Mouse (Mus musculus) MEL (cell line): Measurements from ENCODE around the gene Ppp6r3. TPM values are rescaled to one million over a fixed set of nuclear protein-coding genes. Genes with fewer than 3 reads are reported as not detected.

Experiments used
- DNase-seq: peaks from one replicate; pipeline ENCODE4 v3.0.0; 2011; ENCODE audit warnings: low read depth, low spot score
- H3K27ac ChIP-seq: 2 replicates; pipeline ENCODE4 v1.5.1; 2012; ENCODE audit warnings: low read depth, mild to moderate bottlenecking, control low read depth, low read length, moderate library complexity; ENCODE audit not compliant: control insufficient read depth
- H3K27me3 ChIP-seq, 2 experiments: fragments of 150-350 bp in 1 of 2; sonication (generic) in 1 of 2; 2 replicates each; pipeline ENCODE4 v1.6.1; 2012; ENCODE audit warnings: low read length in 2 of 2, mild to moderate bottlenecking in 2 of 2, improper control_type of control experiment in 1 of 2, moderate library complexity in 1 of 2; ENCODE audit not compliant: insufficient read depth in 2 of 2, control insufficient read depth in 1 of 2
- H3K36me3 ChIP-seq, 2 experiments: 2 replicates each; pipeline ENCODE4 v1.6.1; 2012 to 2014; ENCODE audit warnings: low read length in 2 of 2, improper control_type of control experiment in 1 of 2, inconsistent platforms in 1 of 2, mild to moderate bottlenecking in 1 of 2; ENCODE audit not compliant: insufficient read depth in 2 of 2, control insufficient read depth in 1 of 2
- H3K4me1 ChIP-seq, 2 experiments: fragments of 150-350 bp in 1 of 2; sonication (generic) in 1 of 2; 2 replicates each; pipeline ENCODE4 v1.6.1; 2012; ENCODE audit warnings: low read length in 2 of 2, improper control_type of control experiment in 1 of 2, mild to moderate bottlenecking in 1 of 2; ENCODE audit not compliant: insufficient read depth in 2 of 2, control insufficient read depth in 1 of 2
- H3K4me3 ChIP-seq, 2 experiments: fragments of 150-350 bp in 1 of 2; sonication (generic) in 1 of 2; 2 replicates each; pipeline ENCODE4 v1.5.1; 2012; ENCODE audit warnings: low read depth in 2 of 2, low read length in 2 of 2, mild to moderate bottlenecking in 2 of 2, moderate library complexity in 2 of 2, control low read depth in 1 of 2, improper control_type of control experiment in 1 of 2; ENCODE audit not compliant: control insufficient read depth in 1 of 2, insufficient read depth in 1 of 2
- H3K79me2 ChIP-seq: 2 replicates; pipeline ENCODE4 v1.6.1; 2012; ENCODE audit warnings: mild to moderate bottlenecking, low read length, moderate library complexity; ENCODE audit not compliant: control insufficient read depth, poor library complexity, insufficient read depth
- H3K9ac ChIP-seq: 2 replicates; pipeline ENCODE4 v1.6.1; 2012; ENCODE audit warnings: low read depth, mild to moderate bottlenecking, control low read depth, low read length, moderate library complexity; ENCODE audit not compliant: control insufficient read depth, poor library complexity, severe bottlenecking
- H3K9me3 ChIP-seq: fragments of 150-350 bp; sonication (generic); replicated peaks from 2 replicates; pipeline ENCODE4 v1.6.1; 2012; ENCODE audit warnings: mild to moderate bottlenecking, low read length, improper control_type of control experiment, moderate library complexity; ENCODE audit not compliant: insufficient read depth
- BHLHE40 ChIP-seq: IDR thresholded peaks from 2 replicates; pipeline ENCODE4 v1.6.1; 2012; ENCODE audit warnings: low read depth, mild to moderate bottlenecking, inconsistent platforms, low read length, improper control_type of control experiment, borderline replicate concordance
- CHD1 ChIP-seq: IDR thresholded peaks from 2 replicates; pipeline ENCODE4 v1.6.1; 2012; ENCODE audit warnings: low read depth, mild to moderate bottlenecking, inconsistent platforms, low read length, improper control_type of control experiment
- CTCF ChIP-seq, 3 experiments: IDR thresholded peaks in 2 of 3; conservative IDR thresholded peaks in 1 of 3; 2 replicates each; pipeline ENCODE4 v1.5.1; 2011 to 2012; ENCODE audit warnings: low read length in 3 of 3, low read depth in 2 of 3, mild to moderate bottlenecking in 2 of 3, improper control_type of control experiment in 1 of 3, inconsistent platforms in 1 of 3, mixed read lengths in 1 of 3, moderate library complexity in 1 of 3; ENCODE audit not compliant: control insufficient read depth in 1 of 3, insufficient read depth in 1 of 3, poor library complexity in 1 of 3, severe bottlenecking in 1 of 3
- E2F4 ChIP-seq: IDR thresholded peaks from 2 replicates; pipeline ENCODE4 v1.6.1; 2011; ENCODE audit warnings: low read depth, low read length, improper control_type of control experiment, borderline replicate concordance
- ELF1 ChIP-seq: IDR thresholded peaks from 2 replicates; pipeline ENCODE4 v1.6.1; 2014; ENCODE audit warnings: low read depth, mild to moderate bottlenecking, inconsistent platforms, low read length, improper control_type of control experiment, moderate library complexity
- EP300 ChIP-seq, 2 experiments: IDR thresholded peaks; 2 replicates each; pipeline ENCODE4 v1.6.1; 2011; ENCODE audit warnings: improper control_type of control experiment in 2 of 2, low read length in 2 of 2, low read depth in 1 of 2, mild to moderate bottlenecking in 1 of 2
- GATA1 ChIP-seq: IDR thresholded peaks from 2 replicates; pipeline ENCODE4 v1.6.1; 2011; ENCODE audit warnings: low read depth, low read length, improper control_type of control experiment
- HCFC1 ChIP-seq: IDR thresholded peaks from 2 replicates; pipeline ENCODE4 v1.6.1; 2012; ENCODE audit warnings: low read depth, mild to moderate bottlenecking, inconsistent platforms, low read length, improper control_type of control experiment, moderate library complexity
- KAT2A ChIP-seq: conservative IDR thresholded peaks from 2 replicates; pipeline ENCODE4 v1.6.1; 2012; ENCODE audit warnings: low read depth, low read length, improper control_type of control experiment, inconsistent platforms
- MAX ChIP-seq: IDR thresholded peaks from 2 replicates; pipeline ENCODE4 v1.6.1; 2011; ENCODE audit warnings: low read length, improper control_type of control experiment
- MEF2A ChIP-seq: IDR thresholded peaks from 2 replicates; pipeline ENCODE4 v1.6.1; 2014; ENCODE audit warnings: low read depth, mild to moderate bottlenecking, inconsistent platforms, low read length, improper control_type of control experiment; ENCODE audit not compliant: poor library complexity, insufficient replicate concordance, severe bottlenecking; ENCODE audit errors: extremely low read depth
- MXI1 ChIP-seq: IDR thresholded peaks from 2 replicates; pipeline ENCODE4 v1.6.1; 2011; ENCODE audit warnings: mild to moderate bottlenecking, low read depth, low read length, improper control_type of control experiment
- MYB ChIP-seq: IDR thresholded peaks from 2 replicates; pipeline ENCODE4 v1.6.1; 2011; ENCODE audit warnings: mild to moderate bottlenecking, low read depth, low read length, improper control_type of control experiment
- MYC ChIP-seq: IDR thresholded peaks from 2 replicates; pipeline ENCODE4 v1.6.1; 2011; ENCODE audit warnings: low read depth, mild to moderate bottlenecking, low read length, improper control_type of control experiment, moderate library complexity
- NELFE ChIP-seq: IDR thresholded peaks from 2 replicates; pipeline ENCODE4 v1.6.1; 2011; ENCODE audit warnings: low read depth, low read length, improper control_type of control experiment
- NRF1 ChIP-seq: IDR thresholded peaks from 2 replicates; pipeline ENCODE4 v1.6.1; 2014; ENCODE audit warnings: low read depth, mild to moderate bottlenecking, inconsistent platforms, low read length, improper control_type of control experiment, moderate library complexity; ENCODE audit not compliant: poor library complexity, insufficient read depth, severe bottlenecking
- POLR2A ChIP-seq, 2 experiments: IDR thresholded peaks; 2 replicates each; pipeline ENCODE4 v1.6.1; 2011 to 2012; ENCODE audit warnings: low read length in 2 of 2, mild to moderate bottlenecking in 2 of 2, control low read depth in 1 of 2, improper control_type of control experiment in 1 of 2, low read depth in 1 of 2, moderate library complexity in 1 of 2; ENCODE audit not compliant: control insufficient read depth in 1 of 2, insufficient read depth in 1 of 2, poor library complexity in 1 of 2
- POLR2AphosphoS2 ChIP-seq: IDR thresholded peaks from 2 replicates; pipeline ENCODE4 v1.6.1; 2011; ENCODE audit warnings: low read length, improper control_type of control experiment
- POLR2AphosphoS5 ChIP-seq: IDR thresholded peaks from 2 replicates; pipeline ENCODE4 v1.6.1; 2012; ENCODE audit warnings: low read depth, borderline replicate concordance, mild to moderate bottlenecking, inconsistent platforms, low read length, moderate library complexity, mixed read lengths
- RAD21 ChIP-seq: IDR thresholded peaks from 2 replicates; pipeline ENCODE4 v1.6.1; 2011; ENCODE audit warnings: mild to moderate bottlenecking, low read depth, low read length, improper control_type of control experiment
- SMC3 ChIP-seq: IDR thresholded peaks from 2 replicates; pipeline ENCODE4 v1.6.1; 2011; ENCODE audit warnings: low read depth, low read length, improper control_type of control experiment
- TAL1 ChIP-seq: IDR thresholded peaks from 2 replicates; pipeline ENCODE4 v1.6.1; 2012; ENCODE audit warnings: mild to moderate bottlenecking, inconsistent platforms, low read length, moderate library complexity, mixed read lengths
- TBP ChIP-seq: IDR thresholded peaks from 2 replicates; pipeline ENCODE4 v1.8.0; 2011; ENCODE audit warnings: low read depth, low read length, improper control_type of control experiment
- TCF12 ChIP-seq: IDR thresholded peaks from 2 replicates; pipeline ENCODE4 v1.6.1; 2014; ENCODE audit warnings: low read depth, mild to moderate bottlenecking, inconsistent platforms, low read length, improper control_type of control experiment, moderate library complexity
- USF1 ChIP-seq: IDR thresholded peaks from 2 replicates; pipeline ENCODE4 v1.6.1; 2014; ENCODE audit warnings: low read depth, mild to moderate bottlenecking, inconsistent platforms, low read length, improper control_type of control experiment, moderate library complexity
- USF2 ChIP-seq, 2 experiments: IDR thresholded peaks; 2 replicates each; pipeline ENCODE4 v1.6.1; 2011 to 2012; ENCODE audit warnings: improper control_type of control experiment in 2 of 2, low read length in 2 of 2, borderline replicate concordance in 1 of 2, inconsistent platforms in 1 of 2, low read depth in 1 of 2, mild to moderate bottlenecking in 1 of 2; ENCODE audit not compliant: insufficient read depth in 1 of 2
- ZC3H11A ChIP-seq: IDR thresholded peaks from 2 replicates; pipeline ENCODE4 v1.6.1; 2012; ENCODE audit warnings: low read depth, mild to moderate bottlenecking, inconsistent platforms, low read length, improper control_type of control experiment
- ZNF384 ChIP-seq: IDR thresholded peaks from 2 replicates; pipeline ENCODE4 v1.6.1; 2012; ENCODE audit warnings: low read depth, mild to moderate bottlenecking, inconsistent platforms, low read length, improper control_type of control experiment
- polyA plus RNA-seq, 2 experiments: library from polyadenylated mRNA; stranded (reverse) in 1 of 2; unstranded in 1 of 2; fragments of >175 nt in 1 of 2; fragments of >200 nt in 1 of 2; gene quantifications; 2 replicates each; pipeline versions ENCODE4 v1.2.1 to v1.2.4; 2012; ENCODE audit warnings: low replicate concordance in 2 of 2, low read depth in 1 of 2; ENCODE audit not compliant: insufficient read length in 2 of 2, insufficient read depth in 1 of 2, missing spikeins in 1 of 2
- total RNA-seq: library from RNA; depleted of rRNA; stranded (reverse); fragments of 300-350 nt; gene quantifications from 2 replicates; pipeline ENCODE4 v1.2.3, GENCODE M21; 2012

The Ppp6r3 gene
- total and polyA plus RNA-seq, 3 experiments, result 49.4 to 135 (median 70.0) TPM

- TF ChIP-seq GATA1, result no peak
Observed at GRCm38 (mm10) chr19:3527531-3527930, 48.0 kb downstream of the Ppp6r3 start (continued).

GRCm38 (mm10) chr19:3519471-3520169 is 55.9 kb downstream of the Ppp6r3 start:
- no peak overlapping the region for H3K27ac ChIP-seq
- H3K9ac ChIP-seq, result no peak overlapping the region
- H3K4me3 ChIP-seq, result no peak overlapping the region
- no peaks in the 10 kb centered on the region for H3K4me1 ChIP-seq
- H3K36me3 ChIP-seq, result peaks cover 3 to 27% of the 10 kb centered on the region in 2 experiments; a peak in 3 of 4 replicates
- TF ChIP-seq ELF1, result no peak
- TF ChIP-seq E2F4, result no peak
- TF ChIP-seq EP300 (IDR thresholded peaks at IDR 0.05; ENCODE audit: low read depth in 1 of 2, low read length in 2 of 2), result no peak
- TF ChIP-seq SMC3, result no peak
- no peak for TF ChIP-seq POLR2A (IDR thresholded peaks at IDR 0.05; ENCODE audit: control insufficient read depth in 1 of 2, insufficient read depth in 1 of 2, low read depth in 1 of 2, low read length in 2 of 2, poor library complexity in 1 of 2)
- no peak for TF ChIP-seq TBP
- no peak for TF ChIP-seq MYB
- TF ChIP-seq POLR2AphosphoS2, result no peak
- TF ChIP-seq MXI1, result no peak
- TF ChIP-seq KAT2A, result no peak
- no peak for TF ChIP-seq HCFC1
- no peaks in the 10 kb centered on the region for H3K9me3 ChIP-seq
- DNase-seq, result no peak
- H3K27me3 ChIP-seq, result no peaks in the 10 kb centered on the region
- H3K79me2 ChIP-seq, result 0 out of 2 replicates have a peak, but pooled peaks cover 1% of the 10 kb centered on the region

DNA sequence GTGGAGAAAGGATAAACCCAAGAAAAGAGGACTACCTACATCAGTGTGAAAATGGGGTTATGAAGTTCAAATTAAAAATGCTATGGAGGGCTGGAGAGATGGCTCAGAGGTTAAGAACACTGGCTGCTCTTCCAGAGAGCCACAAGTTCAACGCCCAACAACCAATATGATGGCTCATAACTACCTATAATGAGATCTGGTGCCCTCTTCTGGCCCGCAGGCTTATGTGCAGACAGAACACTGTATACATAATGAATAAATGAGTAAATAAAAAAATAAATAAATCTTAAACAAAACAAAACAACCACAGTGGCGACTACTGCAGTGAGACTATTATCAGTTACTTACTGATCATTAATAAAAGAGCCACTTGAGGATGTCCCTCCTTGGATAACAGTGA is 78.3 kb downstream of the Ppp6r3 start:
- no peaks in the 10 kb centered on the region for H3K9me3 ChIP-seq
- no peaks in the 10 kb centered on the region for H3K79me2 ChIP-seq
- H3K27ac ChIP-seq, result no peak overlapping the region
- peaks cover 0 to 36% of the 10 kb centered on the region in 2 experiments; a peak in 2 of 4 replicates for H3K36me3 ChIP-seq
- peak; percentile 25 for DNase-seq
- no peaks in the 10 kb centered on the region for H3K27me3 ChIP-seq
- H3K4me3 ChIP-seq, result no peak overlapping the region
- H3K9ac ChIP-seq, result no peak overlapping the region
- no peaks in the 10 kb centered on the region for H3K4me1 ChIP-seq
- TF ChIP-seq MAX (no peak), CTCF (IDR thresholded peaks at IDR 0.05 in 2 of 3, conservative IDR thresholded peaks at IDR 0.05 in 1 of 3; ENCODE audit: control insufficient read depth in 1 of 3, insufficient read depth in 1 of 3, low read depth in 2 of 3, low read length in 3 of 3, poor library complexity in 1 of 3, severe bottlenecking in 1 of 3) (peak in 1 of 3 experiments; percentile 42; a peak in 2 of 6 replicates), ZNF384 (no peak), KAT2A (no peak), MYB (no peak), CHD1 (no peak), NRF1 (no peak), MEF2A (no peak), RAD21 (peak; percentile 1), HCFC1 (no peak), MYC (no peak), USF1 (no peak), TCF12 (no peak), POLR2AphosphoS2 (no peak), NELFE (no peak), SMC3 (0 out of 2 replicates have a peak, but pooled peaks have one; percentile 9), GATA1 (no peak), TAL1 (no peak), BHLHE40 (no peak), POLR2AphosphoS5 (no peak), MXI1 (no peak), ZC3H11A (no peak), USF2 (IDR thresholded peaks at IDR 0.05; ENCODE audit: borderline replicate concordance in 1 of 2, insufficient read depth in 1 of 2, low read depth in 1 of 2, low read length in 2 of 2) (no peak)
